Mouse (Mus musculus) heart, postnatal 0 days (tissue): ENCODE results near the gene Elmo2.

Source experiments
- CTCF ChIP-seq: IDR thresholded peaks from 2 replicates; pipeline ENCODE4 v1.5.1; 2016; ENCODE audit warnings: antibody characterized with exemption, control low read depth, low read depth
- EP300 ChIP-seq: IDR thresholded peaks from 2 replicates; pipeline ENCODE4 v1.6.1; 2016; ENCODE audit warnings: antibody characterized with exemption, low read depth

- no peak for TF ChIP-seq CTCF
- TF ChIP-seq EP300: no peak
These were observed 20.8 kb downstream of the Elmo2 start for GRCm38 (mm10) chr2:165305438-165305837.
